In genomic region chr5:73337961-73338831, GRCm38 (mm10) we compare ENCODE assay signal across 8 mouse cellular contexts. TPM values are rescaled to one million over a fixed set of nuclear protein-coding genes. Genes with fewer than 3 reads are reported as not detected.
DNase-seq lines count a peak whose midpoint lies in the region; ATAC-seq and TF ChIP-seq lines count a peak whose summit lies in the region.

No protein-coding gene starts in this region.

- no peaks in the 10 kb centered on the region for H3K9me3 ChIP-seq in ES-E14 (ENCODE audit: control insufficient read depth, insufficient read depth, low read depth, low read length)
- H3K9me3 ChIP-seq in embryonic facial prominence, embryonic 15.5 days (replicated peaks): no peaks in the 10 kb centered on the region
- H3K9me3 ChIP-seq in heart, postnatal 0 days (replicated peaks; ENCODE audit: control insufficient read depth, low read length): no peaks in the 10 kb centered on the region

- H3K4me2 ChIP-seq in embryonic facial prominence, embryonic 15.5 days (replicated peaks): peak overlapping the region; percentile 90
- H3K4me2 ChIP-seq in heart, postnatal 0 days (ENCODE audit: low read depth, low read length): peak overlapping the region; percentile 91

- in situ Hi-C loops in ES-E14 (cut with MboI; ENCODE audit: low sequenced_read_pairs in 2 of 2, unreplicated experiment in 2 of 2): no loop called here

- DNase-seq in ES-E14 (ENCODE audit: low read depth, low spot score): no peak
- DNase-seq in heart, postnatal 0 days (ENCODE audit: low spot score): no peak
- DNase-seq in layer of hippocampus, postnatal 14 days (ENCODE audit: low spot score in 2 of 2): peak; percentile 29 to 55
- DNase-seq in lung, postnatal 14 days: peak; percentile 14
- DNase-seq in right cerebral cortex, postnatal 10 days (ENCODE audit: low spot score in 2 of 2): peak; percentile 79 to 80
- no peak for DNase-seq in adipocyte (ENCODE audit: low spot score)

- peak overlapping the region; percentile 54 for H3K9ac ChIP-seq in ES-E14 (ENCODE audit: insufficient read depth, low read depth, low read length, poor library complexity, severe bottlenecking)
- H3K9ac ChIP-seq in embryonic facial prominence, embryonic 15.5 days: peak overlapping the region; percentile 40
- H3K9ac ChIP-seq in heart, postnatal 0 days (replicated peaks; ENCODE audit: low read depth, low read length): peak overlapping the region; percentile 65

- no peaks in the 10 kb centered on the region for H3K27me3 ChIP-seq in embryonic facial prominence, embryonic 15.5 days
- peaks cover 6% of the 10 kb centered on the region; the same call in 1 of the 2 replicates for H3K27me3 ChIP-seq in heart, postnatal 0 days (ENCODE audit: control insufficient read depth, insufficient read depth, low read length)

- no peak overlapping the region for H3K27ac ChIP-seq in ES-E14 (ENCODE audit: insufficient read depth, low read depth, low read length, poor library complexity, severe bottlenecking)
- H3K27ac ChIP-seq in bone marrow, adult 2 months (ENCODE audit: control insufficient read depth, insufficient read depth, low read depth, low read length, poor library complexity): no peak overlapping the region
- no peak overlapping the region for H3K27ac ChIP-seq in embryonic facial prominence, embryonic 15.5 days (replicated peaks)
- no peak overlapping the region for H3K27ac ChIP-seq in heart, postnatal 0 days (ENCODE audit: low read depth)

- no peak for TF ChIP-seq CTCF in bone marrow, adult 2 months (IDR thresholded peaks at IDR 0.05; ENCODE audit: control insufficient read depth, insufficient read depth, low read length)
- no peak for TF ChIP-seq CTCF in heart, postnatal 0 days (IDR thresholded peaks at IDR 0.05; ENCODE audit: low read depth)

- 4% methylated on average over 41 of the region's 41 CpGs for WGBS in bone marrow, adult 2 months
- WGBS in embryonic facial prominence, embryonic 15.5 days: 3% methylated on average over 35 of the region's 41 CpGs
- 6% methylated on average over 39 of the region's 41 CpGs for WGBS in heart, postnatal 0 days

- ATAC-seq in embryonic facial prominence, embryonic 15.5 days (ENCODE audit: insufficient number of reproducible peaks, low FRiP score, low TSS enrichment, low read depth): peak; percentile 31; the same call in 1 of the 2 replicates
- ATAC-seq in heart, postnatal 0 days (ENCODE audit: insufficient read depth, low read depth): peak; percentile 65

- TF ChIP-seq POLR2A in bone marrow, adult 2 months (IDR thresholded peaks at IDR 0.05; ENCODE audit: borderline replicate concordance, control insufficient read depth, low read depth, low read length): no peak

- no peaks in the 10 kb centered on the region for H3K36me3 ChIP-seq in ES-E14 (ENCODE audit: control insufficient read depth, insufficient read depth, low read length, poor library complexity, severe bottlenecking)
- no peaks in the 10 kb centered on the region for H3K36me3 ChIP-seq in embryonic facial prominence, embryonic 15.5 days
- H3K36me3 ChIP-seq in heart, postnatal 0 days (replicated peaks; ENCODE audit: control insufficient read depth, insufficient read depth, low read length): no peaks in the 10 kb centered on the region

- peak overlapping the region; percentile 74 to 75 for H3K4me3 ChIP-seq in ES-E14 (ENCODE audit: insufficient read depth in 1 of 2, low read depth in 1 of 2, low read length in 2 of 2, poor library complexity in 1 of 2, severe bottlenecking in 1 of 2)
- peak overlapping the region; percentile 35 for H3K4me3 ChIP-seq in bone marrow, adult 2 months (replicated peaks; ENCODE audit: control insufficient read depth, low read depth, low read length)
- peak overlapping the region; percentile 56 for H3K4me3 ChIP-seq in embryonic facial prominence, embryonic 15.5 days (replicated peaks)
- peak overlapping the region; percentile 63 for H3K4me3 ChIP-seq in heart, postnatal 0 days (ENCODE audit: low read depth, low read length)

- TF ChIP-seq EP300 in heart, postnatal 0 days (IDR thresholded peaks at IDR 0.05; ENCODE audit: low read depth): no peak

- 0 out of 4 replicates have a peak, but pooled peaks cover 0 to 2% of the 10 kb centered on the region in 2 experiments for H3K4me1 ChIP-seq in ES-E14 (ENCODE audit: control insufficient read depth in 2 of 2, insufficient read depth in 2 of 2, low read length in 2 of 2, poor library complexity in 1 of 2)
- H3K4me1 ChIP-seq in bone marrow, adult 2 months (ENCODE audit: control insufficient read depth, insufficient read depth, low read length): no peaks in the 10 kb centered on the region
- H3K4me1 ChIP-seq in embryonic facial prominence, embryonic 15.5 days: peaks cover 14% of the 10 kb centered on the region
- H3K4me1 ChIP-seq in heart, postnatal 0 days (ENCODE audit: control insufficient read depth, insufficient read depth): no peaks in the 10 kb centered on the region; the same call in 1 of the 2 replicates

TF ChIP-seq in ES-E14, 5 proteins besides CTCF, POLR2A, EP300 and RAD21:
- TF ChIP-seq HCFC1 (IDR thresholded peaks at IDR 0.05; ENCODE audit: borderline replicate concordance, insufficient read depth, low read length) (no peak), CHD2 (IDR thresholded peaks at IDR 0.05; ENCODE audit: low read depth, low read length) (no peak), ZNF384 (IDR thresholded peaks at IDR 0.05; ENCODE audit: low read depth, low read length) (no peak), MAFK (IDR thresholded peaks at IDR 0.05; ENCODE audit: insufficient read depth, low read depth, low read length) (no peak), ZC3H11A (IDR thresholded peaks at IDR 0.05; ENCODE audit: borderline replicate concordance, low read depth, low read length) (no peak)

RNA-seq across cellular contexts. Expression of gene Ociad2, which starts 2.6 kb away (rescaled TPM):
- 3.3 and 5.2 TPM in 2 replicates for total RNA-seq in ES-E14 (2012; rRNA removed)
- polyA plus RNA-seq in bone marrow, adult 2 months (2011; ENCODE audit: insufficient read depth, insufficient read length, low replicate concordance, missing spikeins): 2.0 TPM in 1 of 2 replicates, not detected in the other
- polyA plus RNA-seq in embryonic facial prominence, embryonic 15.5 days (2015; fragmentation: Nextera tagmentation; extraction: Ambion mirVana): 12.0 and 13.5 TPM in 2 replicates
- 6.7 and 13.3 TPM in 2 replicates for total RNA-seq in heart, postnatal 0 days (2014; rRNA removed; ENCODE audit: low replicate concordance)
- 16.7 and 19.6 TPM in 2 replicates for polyA plus RNA-seq in heart, postnatal 0 days (2015; fragmentation: Nextera tagmentation; extraction: Ambion mirVana)
- total RNA-seq in layer of hippocampus, postnatal 14 days (2021): 100 to 1,000 TPM; 108 to 112 TPM

RNA-seq across cellular contexts. Expression of gene Ociad1, which starts 45.6 kb away (rescaled TPM):
- 123 and 141 TPM in 2 replicates for total RNA-seq in ES-E14 (2012; rRNA removed)
- polyA plus RNA-seq in bone marrow, adult 2 months (2011; ENCODE audit: insufficient read depth, insufficient read length, low replicate concordance, missing spikeins): 136 and 217 TPM in 2 replicates
- 234 and 236 TPM in 2 replicates for polyA plus RNA-seq in embryonic facial prominence, embryonic 15.5 days (2015; fragmentation: Nextera tagmentation; extraction: Ambion mirVana)
- total RNA-seq in heart, postnatal 0 days (2014; rRNA removed; ENCODE audit: low replicate concordance): 131 and 139 TPM in 2 replicates
- 265 TPM in 2 replicates for polyA plus RNA-seq in heart, postnatal 0 days (2015; fragmentation: Nextera tagmentation; extraction: Ambion mirVana)
- total RNA-seq in layer of hippocampus, postnatal 14 days (2021): 100 to 1,000 TPM; 390 to 412 TPM

Comparison
In these comparisons a context has a peak if more than half of its experiments do, and no peak if none do; other contexts are left out.
1. DNase-seq: peak in layer of hippocampus, postnatal 14 days (2 of 2), lung, postnatal 14 days (single experiment) and right cerebral cortex, postnatal 10 days (2 of 2); none in ES-E14 (single experiment), heart, postnatal 0 days (single experiment) and adipocyte (single experiment).
2. Peak in every context shown above with its lines, with median percentiles within 50 percentile points of each other: H3K4me3 ChIP-seq and H3K9ac ChIP-seq.